Mouse (Mus musculus) C2C12 (cell line): Measurements from ENCODE around the gene Lgals3bp. TPM values are rescaled to one million over a fixed set of nuclear protein-coding genes. Genes with fewer than 3 reads are reported as not detected.

Experiments
- H3K27me3 ChIP-seq: one replicate; pipeline ENCODE4 v1.6.1; 2011; ENCODE audit not compliant: control insufficient read depth, insufficient read depth, insufficient read length
- H3K36me3 ChIP-seq: one replicate; pipeline ENCODE4 v1.6.1; 2011; ENCODE audit not compliant: control insufficient read depth, insufficient read depth
- H3K4me3 ChIP-seq: one replicate; pipeline ENCODE4 v1.5.1; 2011; ENCODE audit warnings: mild to moderate bottlenecking, control low read depth; ENCODE audit not compliant: poor library complexity, insufficient read depth, severe bottlenecking
- H3K79me2 ChIP-seq: one replicate; pipeline ENCODE4 v1.6.1; 2011; ENCODE audit not compliant: control insufficient read depth, insufficient read depth
- H3K79me3 ChIP-seq: one replicate; pipeline ENCODE4 v1.6.1; 2011; ENCODE audit warnings: low read depth, control low read depth
- H3ac ChIP-seq: one replicate; pipeline ENCODE3; 2011; ENCODE audit warnings: low read depth; ENCODE audit not compliant: control insufficient read depth, insufficient read length
- CEBPB ChIP-seq: IDR thresholded peaks from one replicate; pipeline ENCODE4 v1.6.1; 2011; ENCODE audit warnings: low read depth, mild to moderate bottlenecking, control low read depth, moderate library complexity
- CTCF ChIP-seq: IDR thresholded peaks from one replicate; pipeline ENCODE4 v1.5.1; 2011; ENCODE audit not compliant: control insufficient read depth, insufficient read depth, insufficient read length
- FOSL1 ChIP-seq: IDR thresholded peaks from one replicate; pipeline ENCODE4 v1.8.0; 2011; ENCODE audit warnings: mild to moderate bottlenecking, low read length; ENCODE audit not compliant: poor library complexity, insufficient read depth, severe bottlenecking
- MAX ChIP-seq: IDR thresholded peaks from one replicate; pipeline ENCODE4 v1.6.1; 2011; ENCODE audit warnings: mild to moderate bottlenecking, control low read depth
- MYOD1 ChIP-seq: IDR thresholded peaks from one replicate; pipeline ENCODE4 v1.6.1; 2011; ENCODE audit warnings: low read depth; ENCODE audit not compliant: control insufficient read depth, insufficient read length
- MYOG ChIP-seq: IDR thresholded peaks from one replicate; pipeline ENCODE4 v1.6.1; 2011; ENCODE audit not compliant: control insufficient read depth, insufficient read length; ENCODE audit errors: extremely low read depth
- USF1 ChIP-seq: IDR thresholded peaks from one replicate; pipeline ENCODE4 v1.6.1; 2011; ENCODE audit warnings: low read depth, mild to moderate bottlenecking, control low read depth, moderate library complexity
- polyA plus RNA-seq: library from polyadenylated mRNA; unstranded; fragments of >200 nt; fragmentation: generic; extraction: Trizol; gene quantifications from one replicate; pipeline ENCODE4 v1.2.1, GENCODE M21; 2012; ENCODE audit warnings: missing spikeins

Lgals3bp gene
- polyA plus RNA-seq, 1 experiment, result 6.6 TPM

GRCm38 (mm10) chr11:118443201-118443970 is 41.5 kb upstream of the Lgals3bp start:
- no peaks in the 10 kb centered on the region for H3K79me3 ChIP-seq
- H3K79me2 ChIP-seq, result no peaks in the 10 kb centered on the region
- TF ChIP-seq MAX (no peak), CTCF (peak; percentile 39), CEBPB (no peak), MYOD1 (no peak), MYOG (no peak), FOSL1 (no peak), USF1 (no peak)
- H3K36me3 ChIP-seq, result no peaks in the 10 kb centered on the region
- no peak overlapping the region for H3ac ChIP-seq
- H3K4me3 ChIP-seq, result no peak overlapping the region
- H3K27me3 ChIP-seq, result peaks cover 24% of the 10 kb centered on the region

DNA sequence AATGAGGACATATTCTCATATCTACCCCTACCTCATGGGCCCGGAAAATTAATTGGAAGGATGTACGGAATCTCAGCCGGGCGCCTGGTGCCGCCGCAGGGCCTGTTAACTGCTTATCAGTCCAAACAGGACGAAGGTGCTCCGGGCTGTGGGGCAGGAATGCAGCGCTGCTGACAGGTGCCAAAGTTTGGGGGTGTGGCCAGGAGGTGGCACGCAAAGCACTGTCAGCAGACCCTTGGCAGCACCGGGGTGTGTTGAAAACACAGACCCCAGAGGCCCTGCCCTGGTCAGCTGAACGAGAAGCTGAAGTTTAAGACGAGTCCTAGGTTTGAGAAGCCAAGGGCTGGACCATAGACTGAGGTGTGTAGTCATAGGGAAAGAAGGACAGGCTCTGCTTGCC is 40.8 kb upstream of the Lgals3bp start:
- H3ac ChIP-seq, result no peak overlapping the region
- H3K36me3 ChIP-seq, result no peaks in the 10 kb centered on the region
- H3K27me3 ChIP-seq, result peaks cover 17% of the 10 kb centered on the region
- TF ChIP-seq FOSL1 (no peak), MYOD1 (no peak), MAX (no peak), CTCF (no peak), MYOG (no peak), CEBPB (no peak), USF1 (no peak)
- no peak overlapping the region for H3K4me3 ChIP-seq
- H3K79me3 ChIP-seq, result no peaks in the 10 kb centered on the region
- H3K79me2 ChIP-seq, result no peaks in the 10 kb centered on the region

GRCm38 (mm10) chr11:118438665-118439414 is 36.9 kb upstream of the Lgals3bp start:
- Histone ChIP-seq H3K36me3 (no peaks in the 10 kb centered on the region), H3ac (peak overlapping the region; percentile 37), H3K79me3 (no peaks in the 10 kb centered on the region), H3K4me3 (no peak overlapping the region), H3K27me3 (peaks cover 4% of the 10 kb centered on the region), H3K79me2 (no peaks in the 10 kb centered on the region)
- TF ChIP-seq CEBPB, result peak; percentile 87
- TF ChIP-seq USF1, result no peak
- peak; percentile 62 for TF ChIP-seq MYOD1
- TF ChIP-seq MAX, result no peak

- Histone ChIP-seq H3ac (no peak overlapping the region), H3K4me3 (no peak overlapping the region), H3K79me2 (no peaks in the 10 kb centered on the region), H3K79me3 (no peaks in the 10 kb centered on the region), H3K36me3 (no peaks in the 10 kb centered on the region), H3K27me3 (no peaks in the 10 kb centered on the region)
- TF ChIP-seq FOSL1, result no peak
- TF ChIP-seq MAX, result no peak
- no peak for TF ChIP-seq MYOG
- no peak for TF ChIP-seq CEBPB
- TF ChIP-seq USF1, result no peak
- no peak for TF ChIP-seq CTCF
- TF ChIP-seq MYOD1, result no peak
These were observed 34.6 kb upstream of the Lgals3bp start for GRCm38 (mm10) chr11:118436471-118436935.

DNA sequence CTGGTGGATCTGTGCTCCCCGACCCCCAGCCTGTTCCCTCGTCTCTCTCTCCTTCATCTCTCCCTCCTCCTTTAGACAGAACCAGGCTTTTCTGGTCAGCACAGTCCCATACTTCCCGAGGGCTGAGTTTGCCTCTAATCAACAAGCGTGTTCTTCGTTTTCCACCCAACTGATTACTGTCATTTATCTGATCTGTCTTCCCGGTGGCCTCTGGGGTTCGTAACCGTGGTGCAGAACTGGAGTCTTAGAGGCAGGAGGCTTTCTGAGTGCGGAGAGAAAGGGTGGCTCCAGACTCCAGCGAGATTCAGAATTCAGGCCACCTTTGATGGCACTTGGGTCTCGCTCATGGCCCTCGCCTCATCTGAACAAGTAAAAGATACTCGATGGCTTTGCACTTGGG is 32.2 kb upstream of the Lgals3bp start:
- no peak for TF ChIP-seq CTCF
- no peak for TF ChIP-seq MAX
- no peak for TF ChIP-seq MYOD1
- TF ChIP-seq USF1, result no peak
- TF ChIP-seq MYOG, result no peak
- TF ChIP-seq CEBPB, result no peak
- TF ChIP-seq FOSL1, result no peak
- Histone ChIP-seq H3K4me3 (no peak overlapping the region), H3K79me2 (no peaks in the 10 kb centered on the region), H3K79me3 (no peaks in the 10 kb centered on the region), H3K27me3 (no peaks in the 10 kb centered on the region), H3ac (no peak overlapping the region), H3K36me3 (no peaks in the 10 kb centered on the region)
